Mouse (Mus musculus): ENCODE data around the gene Ptprt.

DNA sequence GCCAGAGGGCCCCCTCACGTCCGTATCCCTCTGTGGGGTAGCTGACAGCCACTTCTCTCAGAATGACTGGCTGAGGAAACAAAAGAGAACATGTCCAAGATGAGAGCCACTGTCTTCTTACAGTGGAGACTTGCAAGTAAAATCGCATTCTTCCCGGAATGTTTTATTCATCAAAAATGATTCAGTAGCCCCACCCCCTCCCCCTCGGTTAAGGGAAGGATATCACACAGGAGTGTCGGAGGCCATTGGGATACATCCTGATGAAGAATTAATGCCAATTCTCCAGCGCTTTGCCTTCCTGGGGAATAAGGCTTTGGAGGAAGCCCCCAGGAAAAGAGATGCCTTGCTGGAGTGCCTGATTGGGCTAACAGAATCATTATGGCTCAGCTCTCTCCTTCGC, 37.1 kb upstream of the Ptprt start:
- TF ChIP-seq CTCF (IDR thresholded peaks at IDR 0.05; ENCODE audit: low read depth) (no peak), EP300 (IDR thresholded peaks at IDR 0.05; ENCODE audit: low read depth) (no peak)
